Mouse (Mus musculus): ENCODE data around the gene Hist1h3f. TPM values are rescaled to one million over a fixed set of nuclear protein-coding genes. Genes with fewer than 3 reads are reported as not detected.
"Not testable (repeated sequence)": the region's sequence is repeated elsewhere in the genome, so short reads cannot be mapped to it uniquely, and the experiment has no call there.

Hist1h3f gene
- total and polyA plus RNA-seq, 2 experiments from 2014 or later = 0.17 to 119 TPM

GRCm38 (mm10) chr13:23554925-23555838, 11.3 kb downstream of the Hist1h3f start:
- Histone ChIP-seq H3K4me1 (ENCODE audit: insufficient read depth) (0 out of 2 replicates have a peak, but pooled peaks cover 4% of the 10 kb centered on the region), H3K4me3 (ENCODE audit: low read depth, low read length) (peak overlapping the region; percentile 51), H3K27me3 (ENCODE audit: insufficient read depth, low read length) (no peaks in the 10 kb centered on the region), H3K9ac (peak overlapping the region; percentile 56), H3K4me2 (ENCODE audit: low read depth) (peak overlapping the region; percentile 99), H3K9me3 (ENCODE audit: low read length) (no peaks in the 10 kb centered on the region), H3K27ac (ENCODE audit: low read depth, low read length) (peak overlapping the region; percentile 82), H3K36me3 (ENCODE audit: insufficient read depth) (no peaks in the 10 kb centered on the region)
- under 1% methylated on average over 54 of the region's 54 CpGs for WGBS
- DNase-seq (peak; percentile 89), ATAC-seq (peak; percentile 86)
- no peak for TF ChIP-seq CTCF (IDR thresholded peaks at IDR 0.05; ENCODE audit: low read depth)

- ATAC-seq = peak; percentile 75
- H3K4me3 ChIP-seq (ENCODE audit: low read depth, low read length) = peak overlapping the region; percentile 51
- H3K27ac ChIP-seq (ENCODE audit: low read depth, low read length) = peak overlapping the region; percentile 82
- H3K36me3 ChIP-seq (ENCODE audit: insufficient read depth) = no peaks in the 10 kb centered on the region
- peak; percentile 92 for DNase-seq
- H3K4me2 ChIP-seq (ENCODE audit: low read depth) = peak overlapping the region; percentile 99
- under 1% methylated on average over 18 of the region's 18 CpGs for WGBS
- 0 out of 2 replicates have a peak, but pooled peaks cover 1% of the 10 kb centered on the region for H3K4me1 ChIP-seq (ENCODE audit: insufficient read depth)
- H3K9me3 ChIP-seq (ENCODE audit: low read length) = no peaks in the 10 kb centered on the region
- peak overlapping the region; percentile 56 for H3K9ac ChIP-seq
- TF ChIP-seq CTCF (IDR thresholded peaks at IDR 0.05; ENCODE audit: low read depth) = no peak
- H3K27me3 ChIP-seq (ENCODE audit: insufficient read depth, low read length) = no peaks in the 10 kb centered on the region
Observed at GRCm38 (mm10) chr13:23555839-23556416, 12.1 kb downstream of the Hist1h3f start.

- no peak overlapping the region for H3K4me3 ChIP-seq (ENCODE audit: low read depth, low read length)
- no peaks in the 10 kb centered on the region for H3K4me1 ChIP-seq (ENCODE audit: insufficient read depth)
- no peak overlapping the region for H3K4me2 ChIP-seq (ENCODE audit: low read depth)
- no peak overlapping the region for H3K27ac ChIP-seq (ENCODE audit: low read depth, low read length)
- no peaks in the 10 kb centered on the region for H3K9me3 ChIP-seq (ENCODE audit: low read length)
- no peaks in the 10 kb centered on the region for H3K36me3 ChIP-seq (ENCODE audit: insufficient read depth)
- ATAC-seq (no peak), DNase-seq (no peak)
- TF ChIP-seq CTCF (IDR thresholded peaks at IDR 0.05; ENCODE audit: low read depth) = no peak
- H3K9ac ChIP-seq = no peak overlapping the region
- no peaks in the 10 kb centered on the region for H3K27me3 ChIP-seq (ENCODE audit: insufficient read depth, low read length)
- 74% methylated on average over 3 of the region's 3 CpGs for WGBS
Observed at GRCm38 (mm10) chr13:23556906-23557305, 13.1 kb downstream of the Hist1h3f start.

- H3K36me3 ChIP-seq (ENCODE audit: insufficient read depth); H3K9me3 ChIP-seq (ENCODE audit: low read length); H3K4me1 ChIP-seq (ENCODE audit: insufficient read depth); DNase-seq; H3K4me2 ChIP-seq (ENCODE audit: low read depth); H3K4me3 ChIP-seq (ENCODE audit: low read depth, low read length); H3K27me3 ChIP-seq (ENCODE audit: insufficient read depth, low read length); H3K9ac ChIP-seq; H3K27ac ChIP-seq (ENCODE audit: low read depth, low read length); ATAC-seq: not testable (repeated sequence)
- WGBS = 21% methylated on average over 2 of the region's 2 CpGs
Observed at GRCm38 (mm10) chr13:23560699-23561098, 16.8 kb downstream of the Hist1h3f start.

- DNase-seq; H3K27ac ChIP-seq (ENCODE audit: low read depth, low read length); H3K27me3 ChIP-seq (ENCODE audit: insufficient read depth, low read length); ATAC-seq; H3K4me1 ChIP-seq (ENCODE audit: insufficient read depth); H3K36me3 ChIP-seq (ENCODE audit: insufficient read depth); H3K9me3 ChIP-seq (ENCODE audit: low read length): not testable (repeated sequence)
- Histone ChIP-seq H3K4me2 (ENCODE audit: low read depth) (peak overlapping the region; percentile 46), H3K9ac (peak overlapping the region; percentile 74), H3K4me3 (ENCODE audit: low read depth, low read length) (peak overlapping the region; percentile 37; the same call in 1 of the 2 replicates)
- WGBS = 0% methylated on average over 2 of the region's 5 CpGs
Observed at GRCm38 (mm10) chr13:23561531-23561882, 17.7 kb downstream of the Hist1h3f start.

GRCm38 (mm10) chr13:23561883-23562659, 18.2 kb downstream of the Hist1h3f start, which contains the start of gene Hist1h3e:
TSS of gene Hist1h3e (minus strand) at chr13:23562369.
- H3K4me3 ChIP-seq (ENCODE audit: low read depth, low read length) = peak within 1 kb of the TSS; percentile 37
- not testable (repeated sequence) for H3K4me1 ChIP-seq (ENCODE audit: insufficient read depth); H3K36me3 ChIP-seq (ENCODE audit: insufficient read depth); H3K27me3 ChIP-seq (ENCODE audit: insufficient read depth, low read length); H3K9me3 ChIP-seq (ENCODE audit: low read length)
- DNase-seq (peak; percentile 99), ATAC-seq (peak; percentile 95)
- peak within 1 kb of the TSS; percentile 66 for H3K4me2 ChIP-seq (ENCODE audit: low read depth)
- peak within 1 kb of the TSS; percentile 74 for H3K9ac ChIP-seq
- H3K27ac ChIP-seq (ENCODE audit: low read depth, low read length) = peak within 1 kb of the TSS; percentile 94
- 2% methylated on average over 47 of the region's 67 CpGs for WGBS

Measured in forebrain, postnatal 0 days (tissue).